Mouse (Mus musculus) ovary, postnatal 36 days (tissue): ENCODE data around the gene Laptm5.

Experiments used
- DNase-seq: peaks from one replicate; pipeline ENCODE4 v3.0.0; 2022; ENCODE audit warnings: low spot score, mixed read lengths

Gene Laptm5

DNA sequence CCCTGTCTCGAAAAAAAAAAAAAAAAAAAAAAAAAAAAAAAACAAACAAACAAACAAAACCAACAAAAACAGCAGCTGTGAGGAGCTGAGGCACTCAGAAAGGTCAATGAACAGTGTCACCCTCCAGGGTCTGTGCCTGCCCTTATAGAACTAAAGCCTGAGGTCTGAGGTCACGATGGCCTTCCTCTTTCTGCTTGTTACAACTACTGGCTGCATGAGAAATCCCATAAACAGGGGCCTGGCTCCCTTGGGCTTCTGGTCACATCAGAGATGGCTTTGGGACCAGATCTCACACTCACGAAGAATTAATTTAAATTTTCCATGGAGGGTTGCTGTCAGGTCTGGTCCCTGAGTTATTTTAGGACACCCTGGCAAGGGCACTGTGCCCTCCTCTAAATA, 13.5 kb upstream of the Laptm5 start:
- DNase-seq: no peak

DNA sequence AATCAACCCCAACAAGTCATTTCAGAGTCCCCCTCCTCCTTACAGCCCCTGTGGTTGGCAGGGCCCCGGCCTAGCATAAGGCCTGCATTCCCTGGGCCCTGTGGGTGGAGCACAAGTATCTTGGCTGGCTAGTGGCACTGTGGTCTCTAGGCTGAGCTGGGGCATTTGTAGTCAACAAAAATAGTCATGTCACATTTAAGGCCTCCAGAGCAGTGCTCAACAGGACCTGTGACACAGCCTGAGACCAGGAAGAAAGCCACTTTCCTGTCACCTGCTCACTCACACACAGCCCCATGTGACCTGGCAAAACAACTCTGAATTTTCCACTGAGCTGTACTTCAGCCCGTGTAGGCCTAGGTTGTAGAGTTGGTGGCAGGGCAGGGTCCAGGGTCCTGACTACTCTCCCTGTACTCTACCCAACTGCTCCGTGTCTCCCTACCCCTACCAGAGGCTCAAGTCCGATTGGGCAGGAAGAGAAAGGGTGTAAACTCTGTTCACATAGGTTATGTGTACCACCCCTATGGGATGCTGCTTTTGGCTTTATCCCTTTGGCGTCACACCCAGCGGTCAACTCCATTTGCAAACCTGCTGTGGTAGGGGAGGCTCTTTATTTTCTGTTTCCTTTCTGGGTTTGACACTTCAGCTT, 13.0 kb upstream of the Laptm5 start:
- DNase-seq: no peak

DNA sequence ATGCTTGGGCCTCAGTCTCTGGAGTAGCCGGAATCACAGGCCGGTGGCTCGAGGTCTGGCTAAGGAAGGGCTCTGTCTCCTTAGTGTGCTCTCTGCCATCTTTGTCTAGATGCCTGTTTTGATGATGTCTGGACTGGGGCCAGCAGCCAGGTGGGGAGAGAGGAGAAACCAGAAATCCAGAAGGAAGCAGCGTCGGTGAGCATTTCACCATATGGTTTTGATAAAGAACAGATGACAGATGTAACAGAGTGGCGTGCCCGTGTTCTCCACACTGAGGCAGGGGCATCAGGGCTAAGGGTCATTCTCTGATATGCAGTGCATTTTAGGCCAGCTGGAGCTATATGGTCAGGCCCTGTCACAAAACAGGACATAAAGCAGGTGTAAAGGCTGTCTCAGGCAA, 12.2 kb upstream of the Laptm5 start:
- DNase-seq: no peak

DNA sequence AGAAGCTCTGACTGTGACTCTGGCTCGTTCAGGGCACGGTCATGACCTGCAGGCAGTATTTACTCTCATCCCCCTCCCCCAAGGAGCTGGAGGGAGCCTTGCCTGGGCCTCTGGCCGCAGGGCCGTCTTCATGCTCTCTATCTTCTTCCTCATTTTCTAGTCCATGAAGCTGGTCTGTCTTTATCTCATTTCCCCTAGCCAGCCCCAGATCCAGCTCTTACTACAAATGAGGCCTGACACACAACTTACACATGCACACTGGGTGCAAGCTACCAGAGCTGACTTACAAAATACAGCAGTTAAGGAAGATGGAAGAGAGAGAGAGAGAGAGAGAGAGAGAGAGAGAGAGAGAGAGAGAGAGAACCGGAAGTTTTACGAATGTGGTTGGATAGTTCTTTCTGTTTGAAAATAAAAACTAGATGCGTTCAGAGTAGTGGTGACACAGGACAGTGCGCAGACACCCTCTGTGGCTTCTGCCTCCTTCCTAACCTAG, 10.6 kb upstream of the Laptm5 start:
- DNase-seq: no peak

DNA sequence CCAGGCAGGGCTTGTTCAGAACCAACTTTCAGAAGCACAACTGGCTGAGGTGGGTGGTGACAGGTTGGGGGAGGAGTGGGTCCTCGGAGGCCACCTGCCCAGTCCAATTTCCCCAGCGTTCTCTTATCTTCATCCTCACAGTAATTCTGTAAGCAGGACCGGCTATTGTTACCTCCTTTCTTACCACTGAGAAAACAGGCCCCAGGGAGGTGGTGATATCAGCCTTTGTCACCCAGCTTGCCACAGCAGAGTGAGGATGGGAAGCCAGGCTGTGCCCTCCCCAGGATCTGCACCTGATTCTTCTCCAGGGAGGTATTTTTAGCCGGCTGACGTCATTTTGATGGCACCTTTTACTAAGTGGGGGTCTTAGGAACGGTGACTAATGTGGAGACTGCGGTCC, 7.9 kb upstream of the Laptm5 start:
- no peak for DNase-seq

DNA sequence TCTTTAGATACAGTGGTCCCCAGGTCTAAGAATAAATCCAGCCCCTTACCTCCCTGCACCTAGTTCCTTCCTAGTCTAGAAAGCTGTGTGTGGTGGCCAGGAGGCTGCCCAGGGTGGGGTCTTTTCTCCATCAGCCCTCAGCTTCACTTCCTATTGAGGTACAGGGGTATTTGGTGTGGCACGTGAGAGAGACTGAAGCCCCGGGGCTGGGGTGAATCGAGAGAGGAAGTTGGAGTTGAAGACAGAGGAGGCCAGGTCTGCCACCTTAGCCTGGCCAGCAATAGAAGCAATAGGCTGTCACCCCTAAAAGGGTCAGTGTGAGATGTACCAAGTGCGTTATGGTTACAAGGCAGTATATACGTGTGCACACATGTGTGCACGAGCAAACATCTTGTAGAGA, 7.0 kb upstream of the Laptm5 start:
- DNase-seq: no peak

DNA sequence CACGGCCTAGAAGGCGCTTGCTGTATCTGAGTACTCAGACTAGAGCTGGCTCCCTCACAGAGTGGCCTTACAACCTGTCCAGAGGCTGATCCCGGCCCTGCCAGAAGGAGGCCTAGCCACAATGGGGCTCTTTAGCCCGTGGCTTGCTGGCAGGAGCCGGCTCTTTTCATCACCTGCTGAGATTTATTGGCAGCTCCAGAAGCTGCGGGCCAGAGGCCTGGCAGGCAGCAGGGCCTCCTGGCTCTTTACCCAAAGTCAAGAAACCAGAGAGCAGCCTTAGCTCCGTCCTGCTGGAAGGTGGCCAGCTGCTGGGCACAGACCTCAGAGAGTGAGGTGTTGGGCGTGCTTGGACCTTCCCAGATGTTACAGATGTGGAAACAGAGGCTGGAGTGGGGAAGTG, 6.6 kb upstream of the Laptm5 start:
- DNase-seq: peak; percentile 61

DNA sequence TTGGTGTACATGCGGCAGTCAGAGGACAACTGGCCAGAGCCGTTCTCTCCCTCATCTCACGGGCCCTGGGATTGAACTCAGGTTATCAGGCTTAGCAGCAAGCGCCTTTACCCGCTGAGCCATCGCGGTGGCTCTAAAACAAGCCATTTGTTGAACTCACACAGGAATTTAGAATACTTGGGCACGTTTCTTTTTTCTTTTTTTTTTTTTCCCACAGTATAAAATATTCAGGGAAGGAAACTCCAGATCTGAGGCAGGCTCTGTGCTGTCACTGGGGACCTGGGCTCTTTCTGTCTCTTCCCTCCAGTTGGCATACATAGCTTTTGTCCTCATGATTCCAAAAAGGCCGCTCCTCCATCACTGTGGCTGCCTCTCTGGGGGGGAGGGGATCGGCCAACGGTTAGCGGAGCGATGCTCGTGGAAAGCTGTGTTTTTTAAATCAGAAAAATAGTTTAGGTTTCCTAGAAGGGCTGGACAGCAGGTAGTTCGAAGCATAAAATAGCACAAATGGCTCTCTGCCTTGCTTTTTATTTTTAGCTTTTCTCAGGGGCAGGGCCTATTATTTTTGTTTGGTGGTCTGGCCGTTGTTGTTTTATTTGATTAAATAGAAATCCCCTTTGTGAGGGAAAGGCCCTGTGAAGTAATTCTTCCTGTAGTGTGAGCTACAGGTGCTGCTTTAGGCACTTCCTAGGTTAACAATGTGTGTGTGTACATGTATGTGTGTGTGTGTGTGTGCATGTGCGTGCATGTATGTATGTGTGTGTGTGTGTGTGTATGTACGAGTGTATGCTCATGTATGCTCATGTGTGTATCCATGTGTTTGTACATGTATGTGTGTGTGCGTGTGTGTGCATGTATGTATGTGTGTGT, 5.5 kb upstream of the Laptm5 start:
- DNase-seq: no peak

DNA sequence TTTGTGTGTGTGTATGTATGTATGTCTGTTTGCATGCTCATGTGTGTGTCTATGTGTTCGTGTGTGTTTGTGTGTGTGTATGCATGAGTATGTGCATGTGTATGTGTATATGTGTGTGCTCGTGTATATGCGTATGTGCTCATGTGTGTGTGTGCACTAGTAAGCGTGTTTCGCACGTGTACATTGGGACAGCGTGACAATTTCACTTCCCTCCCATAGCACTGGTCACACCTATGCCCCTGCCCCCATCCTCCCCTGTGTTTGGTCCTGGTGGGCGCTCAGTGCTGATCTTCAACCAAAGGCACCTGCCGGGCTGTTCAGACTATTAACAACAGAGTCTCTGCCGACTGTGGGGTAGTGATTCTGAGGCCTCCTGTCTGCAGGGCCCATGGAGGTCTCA, 4.8 kb upstream of the Laptm5 start:
- DNase-seq: no peak

DNA sequence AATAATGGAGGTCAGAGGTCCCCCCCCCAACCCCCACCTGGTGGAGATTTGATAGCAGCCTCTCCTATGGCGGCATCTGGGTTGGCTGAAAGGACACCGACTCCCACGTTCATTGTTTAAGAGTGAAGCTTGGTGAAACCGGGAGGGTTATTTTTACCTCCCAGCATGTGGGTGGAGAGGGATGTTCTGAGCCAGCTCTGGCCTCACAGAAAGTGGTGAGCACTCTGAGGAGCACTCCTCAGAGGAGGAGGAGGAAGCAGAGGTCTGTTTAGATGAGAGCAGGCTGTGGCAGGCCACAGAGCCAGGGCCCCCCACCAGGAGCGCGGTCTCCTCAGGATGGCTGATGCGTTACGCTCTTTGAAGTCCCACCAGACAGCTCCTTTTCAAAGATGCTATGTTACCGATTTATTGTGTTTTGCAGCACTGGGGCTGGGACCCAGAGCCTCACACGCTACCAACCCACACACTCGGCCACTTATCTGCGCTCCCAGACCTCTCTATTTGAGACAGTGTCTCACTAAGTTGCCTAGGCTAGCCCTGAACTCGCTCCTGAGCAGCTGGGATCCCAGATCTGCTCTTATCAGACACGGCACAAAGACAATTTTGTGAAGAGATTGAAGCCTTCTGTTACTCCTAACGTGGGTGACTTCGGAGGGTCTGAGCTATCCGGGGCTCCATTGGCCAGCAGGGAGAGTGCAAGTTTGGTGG, 3.6 kb upstream of the Laptm5 start:
- no peak for DNase-seq

DNA sequence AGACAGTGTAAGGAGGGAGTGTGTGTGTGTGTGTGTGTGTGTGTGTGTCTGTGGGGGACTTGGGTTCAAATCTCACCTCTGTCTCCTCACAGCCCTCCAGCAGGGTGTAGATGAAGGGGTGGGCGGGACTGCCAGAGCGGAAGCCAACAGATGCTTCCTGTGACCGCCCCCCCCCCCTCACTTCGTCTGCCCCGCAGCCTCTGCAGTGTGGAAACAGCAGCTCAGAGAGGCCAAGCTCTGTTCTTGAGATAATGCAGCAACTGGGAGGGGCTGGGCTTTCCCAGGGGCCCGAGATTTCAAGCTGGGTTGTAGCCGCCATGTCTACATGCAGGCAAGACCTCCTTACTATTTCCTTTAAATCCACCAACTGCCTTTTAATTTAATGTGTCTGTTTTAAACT, 2.3 kb upstream of the Laptm5 start:
- DNase-seq: no peak

DNA sequence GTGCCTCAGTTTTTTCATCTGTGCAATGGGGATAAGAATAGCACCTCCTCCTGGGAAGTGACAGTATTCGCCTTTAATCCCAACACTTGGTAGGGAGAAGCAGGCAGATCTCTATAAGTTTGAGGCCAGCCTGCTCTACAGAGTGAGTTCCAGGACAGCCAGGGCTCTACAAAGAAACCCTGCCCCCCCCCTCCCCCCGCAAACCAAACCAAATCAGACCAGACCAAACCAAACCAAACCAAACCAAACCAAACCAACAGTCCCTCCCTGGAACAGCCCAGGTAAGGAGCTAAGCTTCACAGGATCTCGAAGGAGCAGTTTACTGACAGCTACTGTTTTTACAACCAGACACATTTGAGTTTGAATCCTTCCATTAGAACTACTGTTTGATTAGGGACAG, 299 bp upstream of the Laptm5 start:
- DNase-seq: no peak

DNA sequence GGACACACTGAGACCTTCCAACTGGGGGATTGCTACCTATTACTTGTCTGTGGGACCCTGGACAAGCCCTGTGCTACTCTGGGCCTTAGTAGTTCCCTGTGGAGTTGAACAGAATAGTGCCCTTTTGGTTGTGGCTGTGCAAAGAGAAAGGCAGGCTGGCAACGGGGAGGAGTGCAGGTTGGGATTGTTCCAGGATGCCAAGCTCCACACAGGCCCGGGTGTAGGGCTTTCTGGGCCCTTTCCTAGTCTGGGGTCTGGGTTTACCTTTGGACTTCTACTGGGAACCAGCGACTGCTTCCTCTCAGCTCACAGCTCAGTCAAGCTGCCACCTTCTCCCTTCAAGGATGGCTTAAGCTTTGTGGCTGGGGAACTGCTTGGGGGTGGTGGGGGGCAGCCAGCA, 586 bp downstream of the Laptm5 start:
- DNase-seq: no peak

DNA sequence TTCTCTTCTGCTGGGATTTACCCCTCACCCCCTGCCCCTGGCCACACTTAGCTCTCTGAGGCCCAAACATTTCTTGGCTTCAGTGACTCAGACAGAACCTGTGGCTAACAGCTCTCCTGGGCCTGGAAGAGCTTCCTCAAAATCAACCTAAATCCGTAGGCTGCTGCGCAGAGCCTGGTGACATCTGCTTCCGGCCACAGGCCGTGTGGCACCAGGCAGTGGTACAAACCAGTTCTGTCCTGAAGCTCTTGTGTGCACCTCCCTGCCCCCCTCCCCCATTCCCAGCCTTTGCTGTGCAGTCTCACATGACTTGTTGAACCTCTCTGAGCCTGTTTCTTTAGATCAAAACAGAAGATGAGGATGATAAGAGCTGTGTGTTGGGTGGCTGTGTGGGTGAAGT, 1.1 kb downstream of the Laptm5 start:
- DNase-seq: no peak

DNA sequence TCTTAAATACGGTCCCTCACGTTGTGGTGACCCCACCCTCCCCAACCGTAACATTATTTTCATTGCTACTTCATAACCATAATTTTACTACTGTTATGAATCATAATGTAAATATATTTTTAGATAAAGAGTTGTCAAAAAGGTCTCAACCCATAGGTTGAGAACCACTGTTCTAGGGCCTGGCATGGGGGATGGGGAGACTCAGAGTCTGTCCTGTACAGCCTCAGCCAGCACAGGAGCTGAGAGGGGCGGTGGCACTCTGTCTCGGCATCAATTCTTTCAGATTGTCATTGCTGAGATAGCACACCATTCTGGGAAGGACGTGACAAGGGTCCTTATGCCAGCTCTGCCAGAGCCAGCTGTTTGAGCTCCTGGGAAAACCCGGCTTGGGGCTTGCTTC, 1.6 kb downstream of the Laptm5 start:
- no peak for DNase-seq

DNA sequence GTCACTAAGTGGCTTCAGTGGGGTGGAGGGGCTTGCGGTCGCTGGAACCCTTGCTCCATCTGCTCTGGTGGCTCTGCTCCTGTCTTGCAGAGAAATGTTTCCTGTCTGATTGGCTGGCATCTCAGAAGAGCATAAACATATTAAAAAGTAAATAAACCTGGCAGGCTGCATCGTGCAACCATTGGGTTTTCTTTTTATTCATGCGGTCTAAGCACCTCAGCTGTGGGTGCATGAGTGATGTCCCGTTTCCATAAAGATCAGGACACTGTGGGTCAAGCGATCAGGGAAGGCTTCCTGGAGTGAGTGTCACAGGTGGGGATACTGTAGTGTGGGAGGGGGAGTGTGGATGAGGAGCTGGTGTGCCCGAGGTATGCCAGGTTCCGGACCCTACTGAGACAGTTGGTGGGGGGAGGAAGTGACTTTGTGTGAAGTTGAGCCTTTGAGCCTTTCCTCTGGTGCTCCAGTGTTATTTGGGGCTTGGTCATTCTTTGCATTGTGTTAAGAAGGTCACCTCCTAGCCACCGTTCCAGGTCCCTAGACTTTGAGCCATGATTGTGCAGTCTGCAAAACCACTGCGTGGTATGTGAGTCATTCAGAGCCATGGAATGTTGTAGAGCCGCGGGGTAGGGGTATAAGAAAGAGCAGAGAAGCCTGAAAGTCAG, 2.2 kb downstream of the Laptm5 start:
- no peak for DNase-seq

DNA sequence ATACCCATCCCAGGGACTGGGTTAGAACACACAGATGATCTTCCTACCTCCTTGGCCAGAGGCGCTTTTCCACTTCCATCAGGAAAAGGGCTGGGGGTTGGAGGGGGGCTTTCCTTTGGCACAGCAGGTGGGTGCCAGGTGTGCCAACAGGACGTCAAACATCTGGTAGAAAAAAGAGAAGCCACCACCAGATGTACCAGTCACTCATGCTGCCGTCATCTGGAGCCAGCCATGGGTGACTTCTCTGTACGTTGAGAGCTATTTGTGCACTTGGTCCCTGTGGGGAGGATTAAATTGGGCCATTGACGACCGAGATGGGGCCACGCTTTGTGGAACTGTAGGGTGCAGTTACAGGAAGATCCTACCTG, 2.7 kb downstream of the Laptm5 start:
- no peak for DNase-seq

DNA sequence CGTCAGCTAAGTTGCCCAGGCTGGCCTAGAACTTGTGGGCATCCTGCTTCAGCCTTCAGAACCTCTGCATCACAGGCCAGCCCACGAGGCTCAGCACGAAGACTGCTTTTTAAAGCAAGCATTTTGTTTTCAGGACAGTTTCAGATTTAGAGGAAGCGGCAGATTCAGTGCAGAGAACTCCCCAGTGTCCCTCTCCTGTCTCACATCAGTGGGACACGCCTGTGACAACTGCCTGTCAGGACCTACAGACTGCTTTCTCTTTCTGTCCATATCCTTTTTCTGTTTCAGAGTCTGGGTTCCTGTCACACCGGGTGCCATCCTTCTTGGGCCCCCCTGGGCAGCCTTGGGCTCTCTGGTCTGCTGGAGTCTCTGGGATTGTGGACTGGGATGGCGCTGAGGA, 3.7 kb downstream of the Laptm5 start:
- DNase-seq: no peak

DNA sequence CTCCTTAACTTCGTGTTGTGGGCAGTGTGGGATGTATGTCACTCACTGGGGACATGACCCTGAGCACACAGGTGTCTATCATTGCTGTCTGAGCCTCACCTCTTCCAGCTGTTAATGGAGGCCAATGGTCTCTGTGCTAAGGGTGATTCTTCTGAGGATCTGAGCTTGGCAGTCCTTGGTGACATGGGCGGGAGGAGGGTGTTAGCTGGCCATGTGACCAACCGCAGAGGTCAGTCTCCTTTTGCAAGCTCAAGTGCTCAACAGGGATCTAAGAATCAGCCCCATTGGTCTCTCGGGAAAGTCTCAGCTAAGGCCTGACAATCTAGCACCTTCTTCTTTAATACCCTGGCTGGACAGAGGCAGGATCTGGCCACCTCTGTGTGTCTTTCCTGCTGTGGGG, 4.6 kb downstream of the Laptm5 start:
- DNase-seq: no peak

DNA sequence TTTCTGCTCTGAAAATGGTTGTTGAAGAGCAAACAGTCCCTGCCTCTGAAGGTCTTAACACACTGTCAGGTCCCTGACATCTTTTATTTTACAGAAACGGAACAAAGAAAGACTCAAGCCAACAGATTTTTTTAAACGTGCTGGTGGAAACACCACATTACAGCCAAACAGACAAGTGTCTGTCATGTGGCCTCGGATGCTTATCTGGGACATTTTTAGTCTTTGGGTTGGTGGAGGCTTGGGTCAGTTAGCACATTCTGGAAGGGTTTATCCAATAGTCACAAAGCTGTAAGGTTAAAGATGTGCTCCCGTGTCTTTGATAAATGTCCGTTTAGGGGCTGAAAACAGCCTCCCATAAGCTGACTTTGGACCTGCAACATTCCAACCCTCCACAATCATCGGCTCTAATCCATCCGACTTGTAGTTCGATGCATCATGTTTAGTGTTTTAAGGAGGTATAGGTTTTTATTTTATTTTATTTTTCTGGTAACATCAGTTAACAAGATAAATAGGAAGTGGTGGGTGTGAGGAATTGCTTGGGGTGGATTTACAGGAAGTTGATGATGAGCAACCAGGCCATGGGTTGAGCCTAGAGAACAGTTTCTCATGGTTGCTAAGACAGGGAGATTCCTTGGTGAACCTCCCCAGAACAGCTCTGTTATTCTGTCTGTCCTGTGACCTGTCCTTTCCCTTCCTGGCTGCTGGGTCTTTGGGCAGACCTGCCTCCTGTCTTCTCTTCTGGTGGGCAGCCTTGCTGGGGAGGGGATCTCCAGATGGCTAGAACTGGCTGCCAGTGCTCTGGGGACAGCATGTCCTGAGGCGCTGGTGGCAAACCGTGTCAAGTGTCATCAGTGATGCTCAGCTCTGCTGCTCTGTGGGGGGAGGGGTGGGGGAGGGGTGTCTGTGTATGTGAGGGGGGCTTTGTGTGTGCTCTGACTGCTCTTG, 6.2 kb downstream of the Laptm5 start:
- DNase-seq: no peak

DNA sequence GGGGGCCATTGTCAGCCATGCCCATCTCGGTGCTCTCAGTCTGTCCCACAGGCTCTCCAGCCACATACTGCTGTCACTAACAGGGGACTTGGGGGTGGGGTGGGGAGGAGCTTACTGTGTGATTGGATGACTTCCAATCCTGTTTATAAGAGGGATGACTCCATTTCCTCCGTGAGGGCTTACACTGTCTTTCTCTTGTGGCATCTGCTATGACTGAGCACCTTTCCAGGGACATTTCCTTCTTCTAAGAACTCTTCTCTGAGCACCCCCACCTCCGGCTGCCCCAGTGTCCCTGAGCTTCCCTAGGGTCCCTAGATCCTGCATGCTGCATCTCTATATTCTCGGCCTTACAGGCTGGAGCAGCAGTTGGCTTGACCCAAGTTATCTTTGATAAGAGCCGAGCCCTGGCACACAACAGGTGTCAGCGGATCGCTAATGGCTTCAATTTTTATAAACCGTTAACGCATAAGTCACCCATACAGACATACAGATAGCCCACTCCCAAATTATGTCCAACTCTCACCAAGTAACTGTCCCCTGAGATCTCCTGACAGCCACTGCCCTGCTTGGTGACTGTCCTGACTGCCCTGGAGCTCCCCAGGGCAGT, 6.9 kb downstream of the Laptm5 start:
- no peak for DNase-seq
